Mouse (Mus musculus): Measurements from ENCODE around the gene Csn1s2a. TPM values are rescaled to one million over a fixed set of nuclear protein-coding genes. Genes with fewer than 3 reads are reported as not detected.
"Not testable (repeated sequence)": the region's sequence is repeated elsewhere in the genome, so short reads cannot be mapped to it uniquely, and the experiment has no call there.

Gene Csn1s2a
- not detected for total RNA-seq (2021)
- long read RNA-seq, experiment 1: 0 reads
- long read RNA-seq, experiment 2: 0 reads

DNA sequence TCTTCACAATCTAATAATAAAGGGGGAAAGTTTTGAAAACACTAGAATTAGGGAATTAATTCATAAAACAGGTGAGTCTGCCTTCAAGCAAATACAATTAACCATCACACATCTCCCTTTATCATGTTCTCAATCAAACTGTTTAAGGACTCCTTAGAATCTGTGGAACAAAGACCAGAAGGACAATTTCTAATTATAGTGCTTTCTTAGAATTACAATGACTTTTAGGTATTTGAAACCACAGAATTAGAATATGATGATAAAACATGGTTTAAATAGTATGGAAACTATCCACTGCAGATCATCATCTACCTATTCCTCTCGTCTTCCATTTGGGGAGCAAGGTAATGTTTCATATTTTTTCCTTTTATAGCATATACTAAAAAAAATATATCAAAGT is at the start of gene Csn1s2a:
Gene Csn1s2a, plus strand, starts transcription at position 301 of the 400 bp plus-strand sequence.
- intact Hi-C loops (cut with DNase I): no loop called here

DNA sequence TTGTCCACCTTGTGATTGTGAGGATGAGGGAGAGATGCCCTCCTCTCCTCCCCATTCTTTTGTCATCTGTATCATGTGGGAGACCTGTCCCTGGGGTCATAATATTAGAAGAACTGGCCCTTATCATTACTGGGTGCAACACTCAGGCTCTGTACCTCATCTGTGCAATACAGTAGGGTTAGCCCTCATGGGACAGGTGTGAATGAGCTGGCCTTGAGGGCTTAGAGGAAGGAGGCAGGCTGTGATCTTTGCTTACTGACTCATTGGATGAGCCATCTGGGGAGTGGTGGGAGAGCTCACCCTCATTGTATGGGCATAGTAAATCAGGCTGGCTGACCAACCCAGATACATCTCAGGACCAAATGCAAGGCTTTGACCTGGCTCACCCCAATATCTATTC is 39.5 kb upstream of the Csn1s2a start:
- intact Hi-C loops (cut with DNase I): no loop called here
- DNase-seq: no peak

More for the DNA sequence above, at the start of gene Csn1s2a:
- no peak for DNase-seq

DNA sequence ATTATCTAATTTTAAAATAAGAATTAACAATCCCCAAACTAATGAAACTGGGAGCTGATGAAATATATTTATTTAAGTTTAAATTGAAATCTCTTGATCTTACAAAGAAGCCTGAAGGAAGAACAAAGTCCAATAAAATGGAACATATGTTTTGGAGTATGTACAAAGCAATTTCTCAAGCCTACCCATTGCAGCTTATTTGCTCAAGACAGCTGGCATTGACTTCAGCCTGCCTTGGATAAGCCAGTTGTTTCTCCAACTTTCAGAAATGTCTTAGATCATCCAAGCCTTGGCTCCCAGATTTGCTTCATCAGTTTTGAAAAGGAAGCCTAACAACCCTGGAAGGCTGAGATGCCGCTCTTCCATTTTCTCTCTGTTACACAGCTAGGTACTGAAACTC is 20.9 kb upstream of the Csn1s2a start:
- DNase-seq: no peak
- intact Hi-C loops (cut with DNase I): no loop called here

DNA sequence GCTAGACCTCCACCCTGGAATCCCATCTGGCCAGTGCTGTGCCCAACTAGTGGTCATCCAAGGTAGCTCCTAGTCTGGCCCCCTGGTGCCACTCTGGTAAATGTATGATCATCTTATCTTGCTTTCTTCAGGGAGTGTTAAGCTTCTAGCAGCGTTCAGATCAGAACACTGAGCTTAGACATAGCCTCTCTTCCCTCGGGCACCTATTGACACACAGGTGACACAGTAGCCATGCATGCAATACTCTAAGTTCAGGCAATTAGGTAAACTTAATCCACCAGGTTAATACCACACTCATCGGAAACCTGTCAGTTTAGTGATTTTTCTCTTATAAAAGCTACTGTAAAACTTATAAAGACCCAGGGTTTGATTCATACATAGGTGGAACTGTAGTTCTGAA is 9.8 kb upstream of the Csn1s2a start:
- intact Hi-C loops (cut with DNase I): no loop called here
- no peak for DNase-seq

DNA sequence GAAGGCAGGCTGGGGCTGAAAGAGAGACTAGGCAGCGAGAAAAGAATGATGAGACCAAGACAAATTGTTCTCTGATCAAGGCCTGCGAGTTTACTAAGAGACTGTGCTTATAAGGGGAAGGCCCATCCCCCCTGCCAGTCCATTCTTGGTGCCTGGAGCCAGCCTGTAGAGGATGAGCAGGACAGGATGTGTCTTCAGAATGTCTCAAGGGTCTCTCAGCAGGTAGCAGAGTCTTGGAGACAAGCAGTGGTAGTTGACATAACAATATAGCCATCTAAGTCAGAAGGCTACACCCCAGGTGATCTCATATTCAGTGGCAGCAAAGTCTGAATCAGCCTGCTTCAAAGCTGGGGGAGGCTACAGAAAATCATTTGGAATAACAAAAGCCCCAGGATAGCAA is 2.2 kb upstream of the Csn1s2a start:
- DNase-seq; intact Hi-C loops (cut with DNase I): not testable (repeated sequence)

DNA sequence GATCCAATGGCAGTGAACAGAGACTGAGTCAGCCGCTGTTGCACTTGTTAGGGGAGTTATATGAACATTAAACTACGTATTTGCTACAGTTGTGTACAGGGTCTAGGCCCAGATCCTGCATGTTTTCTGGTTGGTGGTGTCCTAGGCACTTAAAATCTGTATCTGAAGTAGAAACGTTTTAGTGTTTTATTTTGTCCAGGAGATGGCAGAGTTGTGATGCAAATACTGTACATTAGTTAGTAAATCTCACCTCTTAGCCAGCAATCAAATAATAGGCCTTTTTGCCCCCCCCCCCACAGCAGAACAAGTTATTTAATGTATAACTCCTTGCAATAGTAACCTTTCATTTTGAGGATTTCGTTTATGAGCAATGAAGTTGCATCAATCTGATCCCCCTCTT is 8.4 kb downstream of the Csn1s2a start:
- DNase-seq: no peak
- intact Hi-C loops (cut with DNase I): no loop called here

DNA sequence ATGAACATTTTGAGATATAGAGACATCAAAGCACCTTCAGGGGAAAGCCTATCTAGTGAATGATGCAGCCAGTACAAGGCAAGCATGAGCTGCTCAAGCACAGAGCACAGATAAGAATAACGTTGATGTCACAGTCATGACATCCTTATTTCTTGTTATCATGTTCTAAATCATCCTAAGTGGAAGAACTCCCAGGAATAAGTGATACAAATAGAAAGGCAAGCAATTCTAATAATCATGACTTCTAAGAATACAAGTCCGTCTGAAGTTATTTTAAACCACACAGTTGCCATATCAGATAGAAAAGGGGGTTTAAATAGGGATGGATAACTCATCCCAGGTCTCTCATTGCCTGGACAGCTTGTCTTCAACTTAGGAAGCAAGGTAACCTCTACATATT is 33.4 kb downstream of the Csn1s2a start, which contains the start of gene Csn1s2b:
Gene Csn1s2b, plus strand, starts transcription at position 301 of the 400 bp plus-strand sequence.
- DNase-seq: no peak
- intact Hi-C loops (cut with DNase I): no loop called here

DNA sequence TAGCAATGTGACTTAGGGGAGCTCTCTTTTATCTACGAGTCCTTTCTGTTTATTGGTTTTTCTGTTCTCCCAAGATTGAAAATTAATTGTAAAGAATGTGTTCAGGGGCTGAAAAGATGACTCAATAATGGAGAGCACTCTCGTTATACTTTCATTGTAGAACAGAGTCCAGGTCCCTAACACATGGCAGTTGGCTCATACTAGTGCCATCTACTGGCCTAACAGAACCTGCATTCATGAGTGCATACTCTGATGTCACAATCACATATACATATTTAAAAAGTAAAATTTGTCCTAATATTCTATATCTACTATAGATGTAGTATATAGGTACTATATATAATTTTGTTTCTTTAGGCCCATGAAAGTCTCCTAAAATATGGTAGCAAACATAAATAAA is 34.9 kb downstream of the Csn1s2a start:
- intact Hi-C loops (cut with DNase I): no loop called here
- no peak for DNase-seq

DNA sequence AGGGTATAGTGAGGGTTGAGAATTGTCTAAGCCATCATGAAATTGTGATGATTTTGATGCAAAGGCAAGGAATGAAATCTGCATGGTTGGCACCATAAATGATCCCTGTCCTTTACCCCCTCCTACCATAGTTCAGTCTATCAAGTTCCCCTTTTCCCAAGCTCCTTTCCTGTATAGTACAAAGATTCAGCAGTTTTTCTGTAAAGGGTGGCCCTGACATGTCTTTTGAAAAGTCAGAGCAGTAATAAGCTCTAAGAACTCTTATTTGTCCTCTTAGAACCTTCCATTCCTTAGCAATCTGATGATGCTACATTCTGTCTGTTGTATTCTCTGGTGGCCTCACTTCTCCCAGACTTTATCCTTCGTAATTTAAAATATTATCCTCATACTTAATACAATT is 51.0 kb downstream of the Csn1s2a start, which contains the start of gene Prr27:
Gene Prr27, plus strand, starts transcription at position 301 of the 400 bp plus-strand sequence.
- DNase-seq: no peak
- intact Hi-C loops (cut with DNase I): no loop called here

Other genes starting within 250 kb of the Csn1s2a start
- gene Sult1b1, start 236.4 kb upstream of the Csn1s2a start, total RNA-seq (2021): not detected
- gene Sult1d1, start 205.5 kb upstream of the Csn1s2a start, total RNA-seq (2021): not detected
- not detected for gene Sult1e1, start 183.0 kb upstream of the Csn1s2a start, total RNA-seq (2021)
- not detected for gene Csn1s1, start 108.4 kb upstream of the Csn1s2a start, total RNA-seq (2021)
- not detected for gene Csn2, start 74.9 kb upstream of the Csn1s2a start, total RNA-seq (2021)
- gene Csn1s2b, start 33.5 kb downstream of the Csn1s2a start, total RNA-seq (2021): not detected
- not detected for gene Prr27, start 51.1 kb downstream of the Csn1s2a start, total RNA-seq (2021)
- not detected for gene Odam, start 110.5 kb downstream of the Csn1s2a start, total RNA-seq (2021)
- gene Csn3, start 151.0 kb downstream of the Csn1s2a start, total RNA-seq (2021): not detected
- not detected for gene 2310003L06Rik, start 194.9 kb downstream of the Csn1s2a start, total RNA-seq (2021)
- not detected for gene Gm28434, start 194.9 kb downstream of the Csn1s2a start, total RNA-seq (2021)
- gene Cabs1, start 204.9 kb downstream of the Csn1s2a start, total RNA-seq (2021): not detected
- gene Smr3a, start 228.0 kb downstream of the Csn1s2a start, total RNA-seq (2021): not detected